In the genomic region with DNA sequence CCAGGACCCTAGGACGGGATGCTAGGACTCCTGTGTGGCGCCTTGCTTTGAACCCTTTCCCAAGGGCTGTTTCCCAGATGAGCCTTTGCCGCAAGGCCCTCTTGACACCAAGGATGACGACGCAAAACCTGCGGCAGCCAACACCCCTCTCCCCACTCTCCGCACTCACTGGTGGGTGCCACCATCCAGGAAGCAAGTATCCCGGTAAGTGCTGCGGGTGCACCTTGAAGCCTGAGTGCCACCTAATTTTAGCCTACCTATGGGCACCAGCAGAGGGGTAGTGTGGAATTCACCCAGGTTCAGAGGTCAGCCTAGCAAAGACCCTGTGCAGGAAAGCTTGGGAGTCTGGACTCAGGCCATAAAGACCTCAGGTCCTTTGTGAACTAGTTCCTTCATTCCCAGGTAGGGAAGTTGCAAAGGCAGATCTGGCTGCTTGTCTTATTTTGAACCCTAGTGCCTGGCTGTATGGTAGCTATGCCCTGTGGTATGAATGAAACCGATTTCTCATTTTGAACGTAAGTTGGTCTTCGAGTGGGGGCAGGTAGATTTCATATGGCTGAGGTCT, we compare ENCODE assay signal across 10 mouse cellular contexts. TPM values are rescaled to one million over a fixed set of nuclear protein-coding genes. Genes with fewer than 3 reads are reported as not detected.
DNase-seq lines count a peak whose midpoint lies in the region; ATAC-seq lines count a peak whose summit lies in the region.
"Had no signal": no experiment of that assay in that cellular context is flagged by ENCODE, and none has a peak within 500 bp of the region (broad histone marks: within the 10 kb centered on the region; RNA-seq: fewer than 3 reads in every experiment).

No protein-coding gene starts in this region.

- peak overlapping the region; percentile 69 for H3K4me2 ChIP-seq in kidney, embryonic 14.5 days (replicated peaks; ENCODE audit: low read depth, low read length)
- peak overlapping the region; percentile 60 for H3K4me2 ChIP-seq in intestine, embryonic 14.5 days (ENCODE audit: low read length)

- 23% methylated on average over 12 of the region's 12 CpGs for WGBS in kidney, embryonic 14.5 days
- WGBS in intestine, embryonic 14.5 days, result 29% methylated on average over 12 of the region's 12 CpGs

- no peaks in the 10 kb centered on the region; the same call in 1 of the 2 replicates for H3K4me1 ChIP-seq in kidney, embryonic 14.5 days (ENCODE audit: control insufficient read depth, insufficient read depth, low read length)
- H3K4me1 ChIP-seq in intestine, embryonic 14.5 days (replicated peaks; ENCODE audit: control insufficient read depth, insufficient read depth, low read length), result peaks cover 4% of the 10 kb centered on the region; the same call in 1 of the 2 replicates

- H3K9me3 ChIP-seq in kidney, embryonic 14.5 days (ENCODE audit: control insufficient read depth, low read length), result no peaks in the 10 kb centered on the region
- no peaks in the 10 kb centered on the region for H3K9me3 ChIP-seq in intestine, embryonic 14.5 days (ENCODE audit: control insufficient read depth, low read length)
- H3K9me3 ChIP-seq: G1E had no signal

- ATAC-seq in kidney, embryonic 14.5 days (ENCODE audit: low FRiP score, low TSS enrichment), result no peak
- ATAC-seq in intestine, embryonic 14.5 days (replicated peaks; ENCODE audit: low FRiP score, low TSS enrichment, low read depth), result no peak

- no peak for DNase-seq in kidney, adult 9 months
- peak; percentile 29 to 49 for DNase-seq in cerebellum, postnatal 25 days
- no peak for DNase-seq in intestine, embryonic 14.5 days (ENCODE audit: low spot score)
- DNase-seq in neural tube, embryonic 10.5 days (ENCODE audit: extremely low spot score, low spot score), result peak; percentile 25
- no peak for DNase-seq in adrenal gland, adult 8-10 months
- no peak for DNase-seq in layer of hippocampus, adult 11-12 months (ENCODE audit: low spot score)
- no peak for DNase-seq in thymus, adult 18-20 months
- DNase-seq: thymus, postnatal 36 days had no signal

- H3K36me3 ChIP-seq in kidney, embryonic 14.5 days (ENCODE audit: control insufficient read depth, insufficient read depth, low read length), result no peaks in the 10 kb centered on the region
- H3K36me3 ChIP-seq in intestine, embryonic 14.5 days (ENCODE audit: control insufficient read depth, insufficient read depth, low read length), result no peaks in the 10 kb centered on the region
- H3K36me3 ChIP-seq: G1E had no signal

- peak overlapping the region; percentile 37 for H3K4me3 ChIP-seq in kidney, embryonic 14.5 days (ENCODE audit: low read length)
- peak overlapping the region; percentile 33; the same call in 1 of the 2 replicates for H3K4me3 ChIP-seq in intestine, embryonic 14.5 days (ENCODE audit: low read depth, low read length)

- peaks cover 21% of the 10 kb centered on the region for H3K27me3 ChIP-seq in kidney, embryonic 14.5 days (ENCODE audit: control insufficient read depth, insufficient read depth, low read length)
- peaks cover 20% of the 10 kb centered on the region for H3K27me3 ChIP-seq in intestine, embryonic 14.5 days (replicated peaks; ENCODE audit: control insufficient read depth, insufficient read depth, low read length)

- H3K9ac ChIP-seq in kidney, embryonic 14.5 days (ENCODE audit: low read depth, low read length), result 0 out of 2 replicates have a peak overlapping the region, but pooled peaks have one; percentile 42
- no peak overlapping the region for H3K9ac ChIP-seq in intestine, embryonic 14.5 days (ENCODE audit: low read length)

- H3K27ac ChIP-seq in kidney, embryonic 14.5 days (ENCODE audit: low read depth, low read length), result no peak overlapping the region
- H3K27ac ChIP-seq in intestine, embryonic 14.5 days (ENCODE audit: low read depth), result no peak overlapping the region

RNA-seq across cellular contexts. Expression of gene Snhg11, which starts 0.8 kb away (rescaled TPM):
- 4.5 and 8.5 TPM in 2 replicates for polyA plus RNA-seq in kidney, embryonic 14.5 days (2014; fragmentation: Nextera tagmentation; extraction: Ambion mirVana)
- polyA plus RNA-seq in intestine, embryonic 14.5 days (2014; fragmentation: Nextera tagmentation; extraction: Ambion mirVana), result 5.5 and 6.1 TPM in 2 replicates
- 10 to 100 TPM; 16.5 to 72.5 (median 44.2) TPM for total RNA-seq in adrenal gland, adult 8-10 months (2022)
- polyA plus RNA-seq: G1E had no signal

RNA-seq across cellular contexts. Expression of gene Ralgapb, which starts 33.4 kb away (rescaled TPM):
- 20.0 and 25.9 TPM in 2 replicates for polyA plus RNA-seq in kidney, embryonic 14.5 days (2014; fragmentation: Nextera tagmentation; extraction: Ambion mirVana)
- 19.5 and 20.3 TPM in 2 replicates for polyA plus RNA-seq in intestine, embryonic 14.5 days (2014; fragmentation: Nextera tagmentation; extraction: Ambion mirVana)
- 10 to 100 TPM; 70.4 to 97.0 (median 85.3) TPM for total RNA-seq in adrenal gland, adult 8-10 months (2022)

Comparison
In these comparisons a context has a peak if more than half of its experiments do, and no peak if none do; other contexts are left out.
1. DNase-seq: peak in cerebellum, postnatal 25 days (2 of 2) and neural tube, embryonic 10.5 days (single experiment); none in kidney, adult 9 months (single experiment), intestine, embryonic 14.5 days (single experiment), adrenal gland, adult 8-10 months (single experiment), layer of hippocampus, adult 11-12 months (single experiment) and thymus, adult 18-20 months (0 of 2).